Mouse (Mus musculus) cerebellum, adult 18-20 months (tissue): Measurements from ENCODE around the gene Pip4k2c.
A peak's percentile ranks its signal among the peaks of the same experiment; 100 is the strongest.

Experiments used
- DNase-seq, 2 experiments: peaks; one replicate each; pipeline ENCODE4 v3.0.0; 2021

Gene Pip4k2c

GRCm38 (mm10) chr10:127188079-127188453 lies 23.3 kb downstream of the Pip4k2c start:
- no peak for DNase-seq

GRCm38 (mm10) chr10:127187371-127188078 lies 23.9 kb downstream of the Pip4k2c start:
- DNase-seq: peak; percentile 55 to 70

GRCm38 (mm10) chr10:127186451-127186850 lies 24.9 kb downstream of the Pip4k2c start:
- no peak for DNase-seq

GRCm38 (mm10) chr10:127185506-127185905 lies 25.9 kb downstream of the Pip4k2c start:
- DNase-seq: no peak

- DNase-seq: no peak
Measured at GRCm38 (mm10) chr10:127185101-127185500, 26.3 kb downstream of the Pip4k2c start.

GRCm38 (mm10) chr10:127183759-127184158 lies 27.6 kb downstream of the Pip4k2c start:
- DNase-seq: no peak

- no peak for DNase-seq
Measured at GRCm38 (mm10) chr10:127182624-127183023, 28.8 kb downstream of the Pip4k2c start.

GRCm38 (mm10) chr10:127181566-127181965 lies 29.8 kb downstream of the Pip4k2c start:
- DNase-seq: no peak

- no peak for DNase-seq
Measured at GRCm38 (mm10) chr10:127180695-127181047, 30.7 kb downstream of the Pip4k2c start.

- DNase-seq: no peak
Measured at GRCm38 (mm10) chr10:127179871-127180694, 31.3 kb downstream of the Pip4k2c start, which contains the start of gene Slc26a10. Gene Slc26a10 (minus strand): TSS chr10:127180645.

GRCm38 (mm10) chr10:127178286-127179027 lies 32.9 kb downstream of the Pip4k2c start:
- no peak for DNase-seq

GRCm38 (mm10) chr10:127177719-127178118 lies 33.7 kb downstream of the Pip4k2c start:
- peak; percentile 84 for DNase-seq

GRCm38 (mm10) chr10:127177235-127177634 lies 34.1 kb downstream of the Pip4k2c start:
- no peak for DNase-seq

GRCm38 (mm10) chr10:127176756-127177155 lies 34.6 kb downstream of the Pip4k2c start:
- DNase-seq: no peak

GRCm38 (mm10) chr10:127176228-127176627 lies 35.2 kb downstream of the Pip4k2c start:
- DNase-seq: no peak

GRCm38 (mm10) chr10:127174170-127174569 lies 37.2 kb downstream of the Pip4k2c start:
- peak in 1 of 2 experiments; percentile 4 for DNase-seq

GRCm38 (mm10) chr10:127173148-127174065 lies 38.0 kb downstream of the Pip4k2c start:
- DNase-seq: peak in 1 of 2 experiments; percentile 8

GRCm38 (mm10) chr10:127171631-127172200 lies 39.7 kb downstream of the Pip4k2c start:
- DNase-seq: peak in 1 of 2 experiments; percentile 7

GRCm38 (mm10) chr10:127170837-127171272 lies 40.5 kb downstream of the Pip4k2c start:
- peak; percentile 43 to 57 for DNase-seq

- DNase-seq: peak in 1 of 2 experiments; percentile 26
Measured at GRCm38 (mm10) chr10:127170002-127170401, 41.4 kb downstream of the Pip4k2c start.

- peak in 1 of 2 experiments; percentile 28 for DNase-seq
Measured at GRCm38 (mm10) chr10:127167614-127168192, 43.7 kb downstream of the Pip4k2c start.
